Mouse (Mus musculus): ENCODE data around the gene Spef2. TPM values are rescaled to one million over a fixed set of nuclear protein-coding genes. Genes with fewer than 3 reads are reported as not detected.
"Not testable (repeated sequence)": the region's sequence is repeated elsewhere in the genome, so short reads cannot be mapped to it uniquely, and the experiment has no call there.

Gene Spef2
- polyA plus RNA-seq, 1 experiment from 2014 or later = 2.8 TPM

- H3K27me3 ChIP-seq = no peaks in the 10 kb centered on the region
- H3K4me1 ChIP-seq = no peaks in the 10 kb centered on the region
- ATAC-seq (ENCODE audit: low FRiP score) = no peak
- H3K4me2 ChIP-seq (replicated peaks) = no peak overlapping the region
- H3K27ac ChIP-seq = no peak overlapping the region
- 88% methylated on average over 7 of the region's 7 CpGs for WGBS
- no peaks in the 10 kb centered on the region for H3K9me3 ChIP-seq (replicated peaks)
- no peaks in the 10 kb centered on the region for H3K36me3 ChIP-seq
- no peak overlapping the region for H3K9ac ChIP-seq
- H3K4me3 ChIP-seq = no peak overlapping the region
Measured at GRCm38 (mm10) chr15:9572664-9573063, 176.0 kb downstream of the Spef2 start.

- no peak overlapping the region for H3K9ac ChIP-seq
- no peaks in the 10 kb centered on the region for H3K9me3 ChIP-seq (replicated peaks)
- H3K4me1 ChIP-seq = no peaks in the 10 kb centered on the region
- no peak overlapping the region for H3K4me3 ChIP-seq
- no peaks in the 10 kb centered on the region for H3K36me3 ChIP-seq
- H3K27me3 ChIP-seq = no peaks in the 10 kb centered on the region
- 86% methylated on average over 2 of the region's 2 CpGs for WGBS
- no peak overlapping the region for H3K4me2 ChIP-seq (replicated peaks)
- H3K27ac ChIP-seq = no peak overlapping the region
- ATAC-seq (ENCODE audit: low FRiP score) = no peak
Measured at GRCm38 (mm10) chr15:9571896-9572295, 176.8 kb downstream of the Spef2 start.

DNA sequence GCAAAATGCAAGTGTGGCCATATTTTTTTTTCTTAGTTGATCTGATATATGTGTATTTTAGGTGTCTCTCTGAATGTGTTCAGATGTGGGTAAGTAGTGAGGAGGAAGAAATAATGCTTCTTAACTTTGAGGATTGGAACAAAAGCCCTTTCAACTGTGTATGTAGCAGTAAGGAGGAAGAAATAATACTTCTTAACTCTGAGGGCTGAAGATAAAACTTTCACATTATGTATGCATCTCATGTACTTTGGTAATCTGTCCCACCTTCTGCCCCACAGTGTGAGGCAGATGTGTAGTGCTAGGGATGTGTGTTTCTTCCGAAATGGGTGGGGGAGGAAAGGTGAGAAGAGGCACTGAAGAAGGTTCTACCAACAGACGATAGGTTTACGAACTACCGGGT, 181.4 kb downstream of the Spef2 start:
- Histone ChIP-seq H3K27me3 (no peaks in the 10 kb centered on the region), H3K9me3 (replicated peaks) (no peaks in the 10 kb centered on the region), H3K4me2 (replicated peaks) (no peak overlapping the region), H3K4me1 (no peaks in the 10 kb centered on the region), H3K27ac (no peak overlapping the region), H3K9ac (no peak overlapping the region), H3K36me3 (no peaks in the 10 kb centered on the region), H3K4me3 (no peak overlapping the region)
- no peak for ATAC-seq (ENCODE audit: low FRiP score)
- WGBS = 89% methylated on average over 4 of the region's 4 CpGs

DNA sequence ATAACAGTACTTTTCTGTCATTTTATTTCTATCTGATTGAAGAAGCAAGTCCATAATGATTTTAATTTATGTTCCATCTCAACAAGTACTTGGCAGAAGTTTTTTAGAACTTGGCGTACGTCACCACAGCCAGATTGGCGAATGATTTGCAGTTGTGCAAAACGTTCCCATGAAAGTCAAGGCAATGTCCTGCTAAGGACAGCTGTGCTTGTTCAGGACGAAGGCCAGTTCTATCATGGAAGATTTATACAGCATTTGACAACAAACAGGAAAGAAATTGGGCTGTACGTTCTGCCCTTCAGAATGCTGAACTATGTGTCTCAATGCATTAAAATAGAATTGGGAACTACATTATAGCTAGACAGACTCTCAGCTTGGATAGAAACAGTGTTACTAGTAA, 183.3 kb downstream of the Spef2 start:
- Histone ChIP-seq H3K36me3 (no peaks in the 10 kb centered on the region), H3K4me1 (no peaks in the 10 kb centered on the region), H3K4me2 (replicated peaks) (no peak overlapping the region), H3K9me3 (replicated peaks) (no peaks in the 10 kb centered on the region), H3K27ac (no peak overlapping the region), H3K9ac (no peak overlapping the region), H3K27me3 (no peaks in the 10 kb centered on the region), H3K4me3 (no peak overlapping the region)
- ATAC-seq (ENCODE audit: low FRiP score) = no peak
- WGBS = 91% methylated on average over 6 of the region's 6 CpGs

DNA sequence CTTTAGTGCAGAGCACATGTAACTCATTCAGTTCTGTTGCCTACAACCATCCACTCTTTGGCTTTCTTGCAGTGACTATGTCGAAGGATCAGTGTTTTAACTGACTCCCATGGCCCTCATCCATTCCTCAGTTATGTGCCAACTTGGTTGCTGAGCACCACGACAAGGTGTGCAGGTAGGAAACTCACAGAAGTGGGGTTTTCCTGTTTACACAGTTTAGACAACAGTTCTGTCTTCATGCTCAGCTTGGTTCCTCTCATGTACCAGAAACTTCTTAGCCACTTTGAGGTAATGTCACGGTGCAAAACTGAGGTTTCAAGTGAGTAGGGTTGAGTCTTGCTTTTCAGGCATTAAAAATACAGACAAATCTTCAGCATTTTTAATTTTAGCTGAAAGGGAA, 184.5 kb downstream of the Spef2 start:
- no peak for ATAC-seq (ENCODE audit: low FRiP score)
- WGBS = 85% methylated on average over 3 of the region's 3 CpGs
- no peaks in the 10 kb centered on the region for H3K36me3 ChIP-seq

GRCm38 (mm10) chr15:9557264-9557663, 191.4 kb downstream of the Spef2 start:
- WGBS = 91% methylated on average over 15 of the region's 15 CpGs
- H3K9me3 ChIP-seq (replicated peaks); H3K36me3 ChIP-seq; H3K9ac ChIP-seq; H3K4me1 ChIP-seq; H3K27me3 ChIP-seq; H3K4me3 ChIP-seq; H3K4me2 ChIP-seq (replicated peaks); H3K27ac ChIP-seq; ATAC-seq (ENCODE audit: low FRiP score): not testable (repeated sequence)

More for the DNA sequence above, 184.5 kb downstream of the Spef2 start:
- Histone ChIP-seq H3K4me2 (replicated peaks) (no peak overlapping the region), H3K27ac (no peak overlapping the region), H3K9me3 (replicated peaks) (no peaks in the 10 kb centered on the region), H3K27me3 (no peaks in the 10 kb centered on the region), H3K4me3 (no peak overlapping the region), H3K9ac (no peak overlapping the region), H3K4me1 (no peaks in the 10 kb centered on the region)

DNA sequence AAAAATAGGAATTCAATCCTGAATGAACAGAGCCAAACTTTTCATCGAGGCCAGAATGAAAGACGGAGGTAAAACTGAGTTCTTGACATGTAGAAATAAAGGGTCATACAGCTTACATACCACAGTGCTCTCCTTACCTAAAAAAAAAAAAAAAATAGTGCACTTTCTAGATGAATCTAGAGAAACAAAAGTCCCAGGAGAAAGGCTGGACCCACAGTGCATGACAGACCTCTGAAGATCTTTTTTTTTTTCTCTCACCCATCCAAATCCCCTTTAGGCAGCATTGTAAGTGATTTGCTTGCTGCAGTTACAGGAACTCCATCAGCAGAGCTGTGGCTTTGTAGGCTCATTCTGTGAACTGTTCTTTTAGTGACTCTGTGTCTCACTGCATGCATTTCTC, 199.7 kb downstream of the Spef2 start:
- Histone ChIP-seq H3K27me3 (no peaks in the 10 kb centered on the region), H3K36me3 (no peaks in the 10 kb centered on the region), H3K9ac (no peak overlapping the region), H3K27ac (no peak overlapping the region), H3K4me3 (no peak overlapping the region), H3K9me3 (replicated peaks) (no peaks in the 10 kb centered on the region), H3K4me2 (replicated peaks) (no peak overlapping the region), H3K4me1 (no peaks in the 10 kb centered on the region)
- no peak for ATAC-seq (ENCODE audit: low FRiP score)
- 84% methylated on average over 2 of the region's 2 CpGs for WGBS

- Histone ChIP-seq H3K4me2 (replicated peaks) (no peak overlapping the region), H3K9me3 (replicated peaks) (no peaks in the 10 kb centered on the region), H3K36me3 (no peaks in the 10 kb centered on the region), H3K9ac (no peak overlapping the region), H3K4me3 (no peak overlapping the region), H3K27ac (no peak overlapping the region), H3K27me3 (no peaks in the 10 kb centered on the region), H3K4me1 (no peaks in the 10 kb centered on the region)
- no peak for ATAC-seq (ENCODE audit: low FRiP score)
- WGBS = 85% methylated on average over 1 of the region's 1 CpGs
Measured at GRCm38 (mm10) chr15:9535200-9535599, 213.5 kb downstream of the Spef2 start.

DNA sequence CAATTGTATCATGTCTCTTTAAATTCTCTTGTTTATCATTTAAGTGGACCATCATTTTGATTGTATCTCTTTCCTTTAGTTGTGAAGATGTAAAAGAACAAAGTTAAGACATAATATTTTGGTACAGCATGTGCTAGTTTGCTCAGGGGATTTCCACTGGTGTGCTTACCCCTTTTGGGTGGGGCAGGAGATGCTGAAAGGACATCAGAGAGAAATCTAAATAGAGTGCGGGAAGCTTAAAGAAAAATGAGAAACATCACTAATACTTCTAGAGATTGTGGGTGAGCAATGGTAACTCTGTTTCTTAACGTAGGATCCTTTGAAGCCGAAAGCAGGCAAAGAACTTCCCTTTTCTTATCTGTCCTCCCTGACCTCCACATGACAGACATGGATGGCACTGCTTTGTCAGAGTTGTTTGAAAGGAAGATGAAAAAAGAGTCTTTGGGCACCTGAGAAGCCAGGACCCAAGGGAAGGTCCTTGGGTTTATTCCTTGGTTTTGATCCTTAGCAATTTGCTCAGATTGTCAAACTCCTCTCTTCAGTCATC, 215.2 kb downstream of the Spef2 start:
- no peak for ATAC-seq (ENCODE audit: low FRiP score)
- no peak overlapping the region for H3K4me2 ChIP-seq (replicated peaks)
- no peaks in the 10 kb centered on the region for H3K4me1 ChIP-seq
- WGBS = 91% methylated on average over 3 of the region's 3 CpGs
- no peak overlapping the region for H3K4me3 ChIP-seq
- no peaks in the 10 kb centered on the region for H3K27me3 ChIP-seq
- no peak overlapping the region for H3K9ac ChIP-seq
- no peak overlapping the region for H3K27ac ChIP-seq
- no peaks in the 10 kb centered on the region for H3K9me3 ChIP-seq (replicated peaks)
- H3K36me3 ChIP-seq = no peaks in the 10 kb centered on the region

GRCm38 (mm10) chr15:9530076-9530475, 218.6 kb downstream of the Spef2 start, which contains the start of gene Il7r:
Gene Il7r (minus strand): TSS chr15:9530176.
- H3K4me1 ChIP-seq = no peaks in the 10 kb centered on the region
- H3K36me3 ChIP-seq = no peaks in the 10 kb centered on the region
- H3K27me3 ChIP-seq = no peaks in the 10 kb centered on the region
- H3K9ac ChIP-seq = no peak within 1 kb of the TSS
- H3K27ac ChIP-seq = no peak within 1 kb of the TSS
- no peak within 1 kb of the TSS for H3K4me2 ChIP-seq (replicated peaks)
- H3K9me3 ChIP-seq (replicated peaks) = no peaks in the 10 kb centered on the region
- ATAC-seq (ENCODE audit: low FRiP score) = no peak
- WGBS = 77% methylated on average over 4 of the region's 4 CpGs
- no peak within 1 kb of the TSS for H3K4me3 ChIP-seq

- Histone ChIP-seq H3K36me3 (no peaks in the 10 kb centered on the region), H3K4me1 (no peaks in the 10 kb centered on the region), H3K9ac (no peak overlapping the region), H3K4me3 (no peak overlapping the region), H3K27ac (no peak overlapping the region), H3K9me3 (replicated peaks) (no peaks in the 10 kb centered on the region), H3K27me3 (no peaks in the 10 kb centered on the region), H3K4me2 (replicated peaks) (no peak overlapping the region)
- 86% methylated on average over 3 of the region's 3 CpGs for WGBS
- no peak for ATAC-seq (ENCODE audit: low FRiP score)
Measured at GRCm38 (mm10) chr15:9529646-9530045, 219.0 kb downstream of the Spef2 start.

Measured in hindbrain, embryonic 12.5 days (tissue).